Comparison of ENCODE assay signal across 19 mouse cellular contexts in genomic region chr7:91311177-91311576, GRCm38 (mm10).
"Had no signal": no experiment of that assay in that cellular context is flagged by ENCODE, and none has a peak within 500 bp of the region (broad histone marks: within the 10 kb centered on the region; RNA-seq: fewer than 3 reads in every experiment).

No protein-coding gene starts in this region.

- H3K4me2 ChIP-seq: liver, embryonic 12.5 days; lung, embryonic 14.5 days; midbrain, embryonic 12.5 days; neural tube, embryonic 13.5 days; neural tube, embryonic 15.5 days; stomach, embryonic 15.5 days had no signal

- H3K4me3 ChIP-seq: liver, embryonic 12.5 days; midbrain, embryonic 10.5 days; midbrain, embryonic 12.5 days; myocyte; neural tube, embryonic 13.5 days; neural tube, embryonic 15.5 days; stomach, embryonic 15.5 days had no signal

- ATAC-seq: liver, embryonic 12.5 days; midbrain, embryonic 16.5 days had no signal

- DNase-seq: lung, adult 18-20 months; lung, embryonic 14.5 days; lung, postnatal 10 days; lung, postnatal 4 days; midbrain, embryonic 14.5 days; right cerebral cortex, postnatal 25 days; thymus, adult 18-20 months; thymus, postnatal 25 days; thymus, postnatal 4 days had no signal

- H3K9me3 ChIP-seq: liver, embryonic 12.5 days; midbrain, embryonic 10.5 days; midbrain, embryonic 12.5 days; neural tube, embryonic 13.5 days; neural tube, embryonic 15.5 days; stomach, embryonic 15.5 days had no signal

- H3K4me1 ChIP-seq: liver, embryonic 12.5 days; midbrain, embryonic 10.5 days; midbrain, embryonic 12.5 days; neural tube, embryonic 13.5 days; neural tube, embryonic 15.5 days; stomach, embryonic 15.5 days had no signal

- H3K27ac ChIP-seq: liver, embryonic 12.5 days; liver, embryonic 14.5 days; midbrain, embryonic 10.5 days; midbrain, embryonic 12.5 days; neural tube, embryonic 13.5 days; neural tube, embryonic 15.5 days; stomach, embryonic 15.5 days; stomach, postnatal 0 days had no signal

- H3K36me3 ChIP-seq: liver, embryonic 12.5 days; midbrain, embryonic 10.5 days; midbrain, embryonic 12.5 days; neural tube, embryonic 13.5 days; neural tube, embryonic 15.5 days; stomach, embryonic 15.5 days had no signal

- H3K27me3 ChIP-seq: liver, embryonic 12.5 days; midbrain, embryonic 12.5 days; neural tube, embryonic 13.5 days; neural tube, embryonic 15.5 days; stomach, embryonic 15.5 days had no signal

- H3K9ac ChIP-seq: liver, embryonic 12.5 days; liver, embryonic 14.5 days; lung, embryonic 14.5 days; midbrain, embryonic 12.5 days; neural tube, embryonic 13.5 days; neural tube, embryonic 15.5 days; stomach, embryonic 15.5 days had no signal
